Mouse (Mus musculus) liver (tissue): ENCODE results near the gene D630003M21Rik.

Experiments used
- DNase-seq: peaks from one replicate; pipeline ENCODE4 v3.0.0-alpha.2; 2020; ENCODE audit warnings: mixed read lengths

D630003M21Rik gene

GRCm38 (mm10) chr2:158163034-158163433 lies 66.0 kb downstream of the D630003M21Rik start:
- DNase-seq = no peak

GRCm38 (mm10) chr2:158161761-158162160 lies 67.3 kb downstream of the D630003M21Rik start:
- no peak for DNase-seq

- no peak for DNase-seq
Measured at GRCm38 (mm10) chr2:158159376-158160235, 69.4 kb downstream of the D630003M21Rik start.

- no peak for DNase-seq
Measured at GRCm38 (mm10) chr2:158157654-158158053, 71.4 kb downstream of the D630003M21Rik start.

GRCm38 (mm10) chr2:158156487-158156886 lies 72.5 kb downstream of the D630003M21Rik start:
- DNase-seq = no peak

GRCm38 (mm10) chr2:158155615-158156014 lies 73.4 kb downstream of the D630003M21Rik start:
- no peak for DNase-seq

GRCm38 (mm10) chr2:158155101-158155500 lies 73.9 kb downstream of the D630003M21Rik start:
- no peak for DNase-seq

GRCm38 (mm10) chr2:158154641-158155040 lies 74.4 kb downstream of the D630003M21Rik start:
- DNase-seq = no peak

GRCm38 (mm10) chr2:158153728-158154343 lies 75.2 kb downstream of the D630003M21Rik start:
- peak; percentile 74 for DNase-seq

- peak; percentile 44 for DNase-seq
Measured at GRCm38 (mm10) chr2:158152685-158153309, 76.2 kb downstream of the D630003M21Rik start.

- no peak for DNase-seq
Measured at GRCm38 (mm10) chr2:158151077-158151476, 77.9 kb downstream of the D630003M21Rik start.

GRCm38 (mm10) chr2:158146971-158147370 lies 82.1 kb downstream of the D630003M21Rik start:
- no peak for DNase-seq

- DNase-seq = peak; percentile 98
Measured at GRCm38 (mm10) chr2:158146223-158146622, 82.8 kb downstream of the D630003M21Rik start, which contains the start of gene Tgm2. Gene Tgm2 (minus strand): TSS chr2:158146436.

GRCm38 (mm10) chr2:158145528-158146065 lies 83.4 kb downstream of the D630003M21Rik start:
- DNase-seq = no peak

- peak; percentile 49 for DNase-seq
Measured at GRCm38 (mm10) chr2:158144750-158145527, 84.1 kb downstream of the D630003M21Rik start.

GRCm38 (mm10) chr2:158144263-158144662 lies 84.8 kb downstream of the D630003M21Rik start:
- DNase-seq = peak; percentile 54

- peak; percentile 32 for DNase-seq
Measured at GRCm38 (mm10) chr2:158143816-158144215, 85.2 kb downstream of the D630003M21Rik start.

- no peak for DNase-seq
Measured at GRCm38 (mm10) chr2:158142981-158143380, 86.0 kb downstream of the D630003M21Rik start.

GRCm38 (mm10) chr2:158141690-158142440 lies 87.2 kb downstream of the D630003M21Rik start:
- peak; percentile 88 for DNase-seq

GRCm38 (mm10) chr2:158141271-158141670 lies 87.8 kb downstream of the D630003M21Rik start:
- DNase-seq = no peak

- DNase-seq = no peak
Measured at GRCm38 (mm10) chr2:158140664-158141063, 88.4 kb downstream of the D630003M21Rik start.

GRCm38 (mm10) chr2:158139628-158140027 lies 89.4 kb downstream of the D630003M21Rik start:
- no peak for DNase-seq
